Mouse (Mus musculus) cerebellum, adult 2 months (tissue): ENCODE measurements around the gene Scaf8. TPM values are rescaled to one million over a fixed set of nuclear protein-coding genes. Genes with fewer than 3 reads are reported as not detected.
A peak's percentile ranks its signal among the peaks of the same experiment; 100 is the strongest.
"Not testable (repeated sequence)": the region's sequence is repeated elsewhere in the genome, so short reads cannot be mapped to it uniquely, and the experiment has no call there.

Source experiments
- DNase-seq, 2 experiments: peaks; one replicate each; pipeline ENCODE4 v3.0.0; 2021
- H3K27ac ChIP-seq: fragments of 200-500 bp; 2 replicates; pipeline ENCODE4 v1.5.1; 2012; ENCODE audit warnings: low read length, control low read depth, inconsistent platforms; ENCODE audit not compliant: insufficient read depth
- H3K27me3 ChIP-seq: fragments of 200-500 bp; 2 replicates; pipeline ENCODE4 v1.6.1; 2012; ENCODE audit warnings: inconsistent platforms, mild to moderate bottlenecking, low read length, moderate library complexity; ENCODE audit not compliant: control insufficient read depth, insufficient read depth
- H3K4me1 ChIP-seq: fragments of 200-500 bp; 2 replicates; pipeline ENCODE4 v1.6.1; 2011; ENCODE audit warnings: low read length; ENCODE audit not compliant: control insufficient read depth, insufficient read depth
- H3K4me3 ChIP-seq: fragments of 200-500 bp; replicated peaks from 2 replicates; pipeline ENCODE3; 2011; ENCODE audit warnings: mild to moderate bottlenecking, low read depth, low read length, control low read depth; ENCODE audit not compliant: insufficient read depth
- CTCF ChIP-seq: fragments of 200-500 bp; IDR thresholded peaks from 2 replicates; pipeline ENCODE4 v1.5.1; 2011; ENCODE audit warnings: low read depth, mild to moderate bottlenecking, control low read depth, low read length, moderate library complexity, borderline replicate concordance; ENCODE audit not compliant: insufficient read depth
- POLR2A ChIP-seq: fragments of 200-500 bp; IDR thresholded peaks from 2 replicates; pipeline ENCODE4 v1.6.1; 2011; ENCODE audit warnings: low read length, control low read depth, borderline replicate concordance; ENCODE audit not compliant: insufficient read depth
- WGBS: fragments of 180-500 bp; shearing (Covaris S2); methylation state at CpG from one replicate; pipeline ENCODE4 v1.1.7; 2018; 5-methylcytosine and 5-hydroxymethylcytosine counted together
- polyA plus RNA-seq: library from polyadenylated mRNA; depleted of rRNA; stranded (reverse); fragments of >200 nt; gene quantifications from 2 replicates; pipeline ENCODE4 v1.2.3, GENCODE M21; 2012

Scaf8 gene
- polyA plus RNA-seq, 1 experiment: 35.1 TPM

DNA sequence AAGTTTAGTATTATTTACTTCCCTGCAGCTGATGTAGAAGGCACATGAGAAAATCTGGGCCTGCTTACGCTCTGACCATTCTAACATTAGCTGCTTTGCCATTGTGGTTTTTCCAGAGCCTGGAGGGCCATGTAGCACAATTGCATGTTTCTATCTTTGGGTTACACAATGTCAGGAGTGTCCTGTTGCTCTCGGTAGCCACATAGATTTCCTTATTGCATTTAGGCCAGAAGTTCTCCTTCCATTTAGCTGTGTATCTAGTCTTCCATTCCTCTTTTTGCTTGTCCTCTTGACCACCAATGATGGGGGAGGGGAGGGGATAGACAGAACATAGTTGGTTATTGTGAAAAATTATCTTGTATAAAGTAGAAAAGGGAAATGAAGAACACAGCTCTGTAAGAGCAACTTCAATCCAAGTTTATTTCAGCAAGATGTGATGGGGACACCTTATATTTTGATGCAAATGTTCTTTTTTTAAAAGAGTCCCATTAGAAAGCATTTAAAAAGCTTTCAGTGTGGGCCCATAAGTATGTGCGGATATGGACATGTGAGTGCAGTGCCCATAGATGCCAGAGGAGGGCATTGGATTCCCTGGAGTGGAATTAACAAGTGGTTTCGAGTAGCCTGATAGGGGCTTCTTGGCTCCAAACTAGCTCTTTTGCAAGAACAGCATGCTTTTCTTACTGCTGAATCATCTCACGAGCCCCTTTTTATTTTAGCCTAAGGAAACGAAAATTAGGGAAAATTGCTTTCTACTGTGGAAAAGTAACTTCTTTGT, 10.4 kb upstream of the Scaf8 start:
- Histone ChIP-seq H3K4me3 (no peak overlapping the region), H3K4me1 (no peaks in the 10 kb centered on the region), H3K27ac (no peak overlapping the region), H3K27me3 (no peaks in the 10 kb centered on the region)
- no peak for TF ChIP-seq POLR2A
- TF ChIP-seq CTCF: no peak
- WGBS: 87% methylated on average over 6 of the region's 6 CpGs
- no peak for DNase-seq

- TF ChIP-seq CTCF (no peak), POLR2A (no peak)
- no peak overlapping the region for H3K4me3 ChIP-seq
- DNase-seq: no peak
- H3K27me3 ChIP-seq: no peaks in the 10 kb centered on the region
- no peaks in the 10 kb centered on the region for H3K4me1 ChIP-seq
- no peak overlapping the region for H3K27ac ChIP-seq
- 95% methylated on average over 1 of the region's 1 CpGs for WGBS
Observed at GRCm38 (mm10) chr17:3105022-3105421, 9.8 kb upstream of the Scaf8 start.

DNA sequence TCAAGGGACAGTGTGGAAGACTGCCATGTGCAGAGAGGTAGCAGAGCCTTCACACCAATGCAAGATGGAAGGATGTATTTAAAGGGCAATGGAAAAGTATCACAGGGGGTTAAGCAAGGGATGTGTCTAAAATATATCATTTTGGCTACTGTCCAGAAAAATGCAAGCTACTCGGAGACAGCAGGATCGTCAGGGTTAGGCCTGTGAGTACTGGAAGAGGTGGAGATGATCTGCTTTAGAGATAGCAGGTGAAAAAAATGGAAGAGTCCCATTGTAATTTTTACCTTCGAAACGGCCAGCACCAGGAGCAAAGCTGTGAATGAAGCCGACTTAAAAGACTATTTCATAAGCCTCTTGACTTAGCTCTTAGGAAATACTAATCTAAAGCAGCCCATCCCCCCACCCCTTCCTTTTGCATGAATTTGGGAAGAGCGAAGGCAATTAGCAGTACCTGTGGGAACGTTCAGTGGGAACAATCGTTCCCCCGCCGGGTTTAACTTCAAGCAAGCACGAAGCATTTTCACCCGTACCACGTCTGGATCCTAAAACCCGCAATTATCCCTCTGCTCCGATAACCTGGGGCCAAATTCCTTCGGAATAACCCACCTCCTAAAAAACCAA, 925 bp upstream of the Scaf8 start:
- DNase-seq: peak in 1 of 2 experiments; percentile 33
- TF ChIP-seq CTCF: no peak
- no peak for TF ChIP-seq POLR2A
- Histone ChIP-seq H3K4me3 (peak overlapping the region; percentile 89), H3K27ac (peak overlapping the region; percentile 61), H3K27me3 (no peaks in the 10 kb centered on the region), H3K4me1 (peaks cover 7% of the 10 kb centered on the region)
- under 1% methylated on average over 16 of the region's 16 CpGs for WGBS

DNA sequence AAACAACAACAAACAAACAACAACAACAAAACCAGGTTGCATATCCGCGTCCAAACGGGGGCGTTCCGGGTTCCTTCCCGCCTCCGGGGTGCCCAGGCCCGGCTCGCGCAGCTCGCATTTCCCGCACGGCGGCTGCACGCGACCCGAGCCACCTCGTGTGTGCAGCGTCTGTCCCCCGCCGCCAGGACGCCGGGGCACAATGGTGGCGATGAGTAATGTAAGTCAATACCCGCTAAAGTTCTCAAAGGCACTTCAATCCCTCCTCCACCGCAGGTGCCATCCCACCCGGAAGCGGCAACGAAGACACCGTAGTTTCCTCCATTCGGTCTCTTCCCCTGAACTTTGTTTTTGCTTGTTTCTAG, 433 bp upstream of the Scaf8 start:
- peak overlapping the region; percentile 61 for H3K27ac ChIP-seq
- no peak for DNase-seq
- peaks cover 7% of the 10 kb centered on the region for H3K4me1 ChIP-seq
- under 1% methylated on average over 31 of the region's 31 CpGs for WGBS
- H3K27me3 ChIP-seq: no peaks in the 10 kb centered on the region
- H3K4me3 ChIP-seq: peak overlapping the region; percentile 89
- TF ChIP-seq POLR2A (no peak), CTCF (no peak)

DNA sequence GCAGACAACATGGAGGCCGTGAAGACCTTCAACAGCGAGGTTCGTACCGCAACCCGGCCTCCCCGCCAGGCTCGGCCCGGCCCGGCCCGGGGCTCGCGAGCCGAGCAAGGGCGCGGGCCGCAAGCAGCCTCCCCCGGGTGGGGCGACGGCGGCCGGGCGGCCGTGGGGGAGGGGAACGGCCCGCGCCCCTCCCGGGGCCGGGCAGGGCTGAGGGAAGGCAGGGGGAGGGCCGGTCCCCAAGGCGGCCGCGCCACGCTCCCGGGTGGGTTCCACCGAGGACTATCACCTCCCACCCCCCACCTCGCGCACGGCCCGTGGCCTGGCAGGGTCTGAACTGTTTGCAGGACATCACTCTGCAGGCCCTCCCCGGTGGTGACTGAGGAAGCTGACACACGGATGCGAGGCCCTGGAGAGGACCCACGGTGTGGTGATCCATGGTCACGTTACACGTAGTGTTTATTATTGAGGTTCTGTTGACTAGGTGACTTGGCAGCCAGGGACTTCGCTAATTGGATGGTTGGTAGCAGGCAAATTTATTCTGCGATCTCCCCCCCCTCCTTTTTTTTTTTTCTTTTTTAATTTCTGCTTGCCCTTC, 705 bp downstream of the Scaf8 start:
- H3K27ac ChIP-seq: peak overlapping the region; percentile 78; the same call in 1 of the 2 replicates
- TF ChIP-seq CTCF (no peak), POLR2A (no peak)
- DNase-seq: peak; percentile 71 to 73
- H3K27me3 ChIP-seq: no peaks in the 10 kb centered on the region
- H3K4me1 ChIP-seq: peaks cover 7% of the 10 kb centered on the region
- peak overlapping the region; percentile 89 for H3K4me3 ChIP-seq
- under 1% methylated on average over 47 of the region's 47 CpGs for WGBS

GRCm38 (mm10) chr17:3120949-3121348, 6.2 kb downstream of the Scaf8 start:
- H3K4me1 ChIP-seq, H3K27ac ChIP-seq, DNase-seq, H3K4me3 ChIP-seq, H3K27me3 ChIP-seq: not testable (repeated sequence)
- 30% methylated on average over 8 of the region's 8 CpGs for WGBS

DNA sequence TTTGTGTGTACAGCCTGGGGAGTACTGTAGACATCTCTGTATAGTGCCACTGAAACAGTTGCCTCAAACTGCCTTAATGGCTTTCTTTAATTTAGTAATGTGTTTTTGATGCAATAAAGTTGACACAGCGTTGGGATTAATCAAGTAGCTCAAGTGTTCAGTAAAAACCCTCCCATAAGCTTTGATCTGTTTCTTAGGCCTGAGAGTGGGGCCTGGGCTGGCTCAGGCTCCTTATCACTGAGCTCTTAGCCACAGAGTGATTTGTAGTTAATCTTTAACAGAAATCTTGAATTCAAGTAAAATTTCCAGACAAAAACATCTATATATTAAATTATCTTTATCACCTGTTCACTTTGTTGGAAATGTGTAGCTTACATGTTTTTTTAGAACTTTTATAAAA, 8.8 kb downstream of the Scaf8 start:
- H3K4me1 ChIP-seq, DNase-seq, H3K4me3 ChIP-seq, H3K27me3 ChIP-seq, H3K27ac ChIP-seq: not testable (repeated sequence)
- 76% methylated on average over 1 of the region's 1 CpGs for WGBS

- Histone ChIP-seq H3K4me3 (no peak overlapping the region), H3K4me1 (0 out of 2 replicates have a peak, but pooled peaks cover 3% of the 10 kb centered on the region), H3K27me3 (no peaks in the 10 kb centered on the region), H3K27ac (no peak overlapping the region)
- TF ChIP-seq CTCF (no peak), POLR2A (no peak)
- DNase-seq: peak in 1 of 2 experiments; percentile 56
- 71% methylated on average over 1 of the region's 1 CpGs for WGBS
Observed at GRCm38 (mm10) chr17:3128716-3129115, 13.9 kb downstream of the Scaf8 start.
